Mouse (Mus musculus) embryonic facial prominence, embryonic 12.5 days (tissue): ENCODE data around the gene Smarcal1. TPM values are rescaled to one million over a fixed set of nuclear protein-coding genes. Genes with fewer than 3 reads are reported as not detected.

Experiments used
- ATAC-seq: fragments of 200-750 bp; cut with Nextera tagmentation; 2 replicates; pipeline ENCODE4 v1.8.0; 2017; ENCODE audit not compliant: insufficient number of reproducible peaks, insufficient read depth, low FRiP score, low TSS enrichment
- H3K27ac ChIP-seq: fragments of 300-500 bp; sonication (generic); 2 replicates; pipeline ENCODE4 v1.5.1; 2016; ENCODE audit warnings: mild to moderate bottlenecking
- H3K27me3 ChIP-seq: fragments of 300-500 bp; sonication (generic); 2 replicates; pipeline ENCODE4 v1.6.1; 2016; ENCODE audit warnings: mild to moderate bottlenecking, moderate library complexity
- H3K36me3 ChIP-seq: fragments of 300-500 bp; sonication (generic); 2 replicates; pipeline ENCODE4 v1.6.1; 2016; ENCODE audit warnings: mild to moderate bottlenecking
- H3K4me1 ChIP-seq: fragments of 300-500 bp; sonication (generic); 2 replicates; pipeline ENCODE4 v1.6.1; 2016
- H3K4me2 ChIP-seq: fragments of 300-500 bp; sonication (generic); replicated peaks from 2 replicates; pipeline ENCODE4 v1.6.1; 2016; ENCODE audit warnings: mild to moderate bottlenecking, moderate library complexity
- H3K4me3 ChIP-seq: fragments of 300-500 bp; sonication (generic); 2 replicates; pipeline ENCODE4 v1.5.1; 2016; ENCODE audit warnings: mild to moderate bottlenecking
- H3K9ac ChIP-seq: fragments of 300-500 bp; sonication (generic); 2 replicates; pipeline ENCODE4 v1.6.1; 2016; ENCODE audit warnings: mild to moderate bottlenecking, moderate library complexity
- H3K9me3 ChIP-seq: fragments of 300-500 bp; sonication (generic); 2 replicates; pipeline ENCODE4 v1.6.1; 2016; ENCODE audit warnings: mild to moderate bottlenecking, moderate library complexity
- WGBS: fragments of 180-500 bp; shearing (Covaris S2); methylation state at CpG from one replicate; pipeline ENCODE4 v1.1.7; 2016; 5-methylcytosine and 5-hydroxymethylcytosine counted together
- polyA plus RNA-seq: library from polyadenylated mRNA; unstranded; fragments of >200 nt; fragmentation: Nextera tagmentation; extraction: Ambion mirVana; gene quantifications from 2 replicates; pipeline ENCODE4 v1.2.1, GENCODE M21; 2016

Smarcal1 gene
- polyA plus RNA-seq, 1 experiment from 2014 or later: 32.6 TPM

DNA sequence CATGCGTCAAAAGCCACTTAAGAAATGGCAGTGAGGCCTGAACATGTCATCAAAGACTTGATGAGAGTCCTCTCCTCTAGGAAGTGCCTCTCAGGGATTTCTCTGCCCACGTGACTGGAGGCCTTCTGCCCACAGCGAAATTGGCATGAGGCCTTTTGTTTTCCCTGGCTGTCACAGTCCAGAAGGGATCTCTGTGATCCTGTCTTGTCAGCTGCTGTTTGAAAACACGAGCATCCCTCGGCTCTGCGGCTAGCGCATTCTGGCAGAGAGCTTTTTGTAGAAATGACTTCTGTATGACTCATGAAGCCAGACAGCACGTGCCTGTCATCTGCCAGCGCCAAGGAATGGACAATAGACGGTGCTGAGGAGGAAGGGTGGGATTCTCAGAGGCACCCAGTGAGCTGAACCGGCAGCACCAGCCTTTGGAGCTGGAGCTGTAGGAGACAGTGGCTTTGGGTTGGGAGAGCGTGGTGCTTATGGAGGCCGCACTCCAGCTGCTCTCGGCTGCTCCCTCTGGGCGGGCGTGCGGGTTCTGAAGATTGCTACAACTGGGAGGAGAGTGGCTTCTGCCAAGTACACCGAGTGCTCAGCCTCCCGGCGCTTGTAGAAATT, 10.4 kb downstream of the Smarcal1 start:
- Histone ChIP-seq H3K4me1 (no peaks in the 10 kb centered on the region), H3K9me3 (no peaks in the 10 kb centered on the region), H3K27me3 (no peaks in the 10 kb centered on the region), H3K9ac (no peak overlapping the region), H3K36me3 (peaks cover 74% of the 10 kb centered on the region), H3K4me3 (no peak overlapping the region), H3K27ac (no peak overlapping the region), H3K4me2 (no peak overlapping the region)
- 87% methylated on average over 20 of the region's 20 CpGs for WGBS
- ATAC-seq: no peak

DNA sequence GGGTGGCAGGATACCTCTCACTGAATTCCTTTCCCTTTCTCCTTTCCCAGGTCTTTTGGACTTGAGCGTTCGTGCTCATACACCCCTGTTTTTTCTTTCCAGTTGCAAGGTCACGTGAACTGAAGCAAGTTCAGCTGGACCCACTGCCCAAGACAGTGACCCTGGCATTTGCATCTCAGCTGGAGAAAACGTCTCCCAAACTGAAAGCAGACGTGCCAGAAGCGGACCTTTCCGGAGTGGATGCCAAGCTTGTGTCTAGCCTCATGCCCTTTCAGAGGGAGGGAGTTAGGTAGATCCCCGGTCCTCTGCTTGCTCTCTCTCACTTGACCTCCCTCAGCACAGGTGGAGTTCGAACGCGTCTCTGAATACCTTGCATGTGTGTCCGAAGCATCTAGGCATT, 12.6 kb downstream of the Smarcal1 start:
- Histone ChIP-seq H3K27me3 (no peaks in the 10 kb centered on the region), H3K4me3 (no peak overlapping the region), H3K27ac (no peak overlapping the region), H3K36me3 (peaks cover 76% of the 10 kb centered on the region), H3K4me1 (0 out of 2 replicates have a peak, but pooled peaks cover 5% of the 10 kb centered on the region), H3K9me3 (no peaks in the 10 kb centered on the region), H3K4me2 (no peak overlapping the region), H3K9ac (no peak overlapping the region)
- WGBS: 87% methylated on average over 12 of the region's 12 CpGs
- no peak for ATAC-seq

DNA sequence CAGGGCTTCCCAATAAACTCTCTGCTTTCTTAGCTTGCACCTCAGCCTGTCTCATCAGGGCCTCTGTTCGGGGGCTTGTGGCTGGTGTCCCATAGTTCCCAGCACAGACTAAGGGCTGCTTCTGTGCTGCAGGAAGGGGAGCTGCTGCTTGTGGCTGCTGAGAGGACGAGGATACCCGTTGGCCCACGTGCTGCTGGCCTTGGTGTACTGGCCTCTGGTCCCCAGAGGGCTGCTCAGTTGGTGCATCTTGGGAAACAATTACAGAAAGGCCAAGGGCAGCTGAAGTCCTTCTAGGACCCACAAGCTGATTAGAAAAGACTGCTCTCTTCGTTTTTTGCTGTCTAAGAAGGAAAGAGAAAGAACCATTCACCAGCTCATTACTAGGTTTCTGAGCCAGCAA, 13.2 kb downstream of the Smarcal1 start:
- Histone ChIP-seq H3K9me3 (no peaks in the 10 kb centered on the region), H3K9ac (no peak overlapping the region), H3K4me3 (no peak overlapping the region), H3K4me2 (no peak overlapping the region), H3K27me3 (no peaks in the 10 kb centered on the region), H3K4me1 (0 out of 2 replicates have a peak, but pooled peaks cover 5% of the 10 kb centered on the region), H3K27ac (no peak overlapping the region), H3K36me3 (peaks cover 76% of the 10 kb centered on the region)
- ATAC-seq: no peak
- 74% methylated on average over 5 of the region's 5 CpGs for WGBS

DNA sequence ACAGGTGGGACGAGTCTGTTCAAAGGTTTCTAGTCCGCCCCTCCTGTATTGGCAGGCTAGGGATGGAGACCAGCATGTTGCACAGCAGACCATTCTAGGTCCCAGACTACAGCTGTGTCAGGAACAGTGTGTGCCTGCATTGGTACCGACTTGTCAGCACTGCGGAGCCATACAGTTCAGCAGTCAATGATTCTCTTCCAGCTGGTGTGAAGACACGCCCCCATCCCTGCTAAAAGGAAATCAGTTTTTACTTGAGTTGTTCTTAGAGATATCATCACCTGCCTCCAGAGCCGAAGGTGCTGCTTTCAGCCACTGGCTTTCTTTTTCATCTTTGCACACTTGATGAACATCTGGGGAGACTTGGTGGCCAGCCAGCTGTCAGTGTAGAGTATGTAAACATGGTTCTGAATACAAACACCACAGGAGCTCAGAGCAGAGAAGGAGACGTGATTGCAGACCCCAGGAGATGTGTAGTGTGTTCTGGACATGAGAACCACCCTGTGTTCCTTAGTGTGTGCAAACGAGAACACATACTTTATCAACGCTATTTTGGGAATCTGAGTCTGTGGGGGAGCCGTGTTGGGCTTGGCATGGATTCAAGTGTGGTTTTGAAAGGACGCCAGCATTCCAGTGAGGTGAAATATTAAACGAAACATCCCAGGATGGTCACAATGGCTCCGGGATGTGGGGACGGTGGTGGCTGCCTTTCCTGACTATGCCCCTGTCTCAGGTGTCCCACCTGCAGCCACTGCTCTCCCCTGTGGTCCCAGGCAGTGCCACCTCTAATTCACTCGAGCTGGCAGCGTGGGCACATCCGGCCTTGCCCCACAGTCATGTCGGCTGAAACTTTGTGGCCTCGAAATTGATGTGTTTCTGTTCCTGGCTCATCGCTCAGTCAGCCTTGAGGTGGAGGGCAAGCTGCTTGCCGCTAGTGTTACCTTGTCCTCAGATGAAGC, 16.4 kb downstream of the Smarcal1 start:
- Histone ChIP-seq H3K36me3 (peaks cover 57% of the 10 kb centered on the region), H3K4me1 (0 out of 2 replicates have a peak, but pooled peaks cover 5% of the 10 kb centered on the region), H3K4me2 (no peak overlapping the region), H3K27ac (no peak overlapping the region), H3K4me3 (no peak overlapping the region), H3K27me3 (no peaks in the 10 kb centered on the region), H3K9ac (no peak overlapping the region), H3K9me3 (no peaks in the 10 kb centered on the region)
- ATAC-seq: no peak
- 69% methylated on average over 21 of the region's 21 CpGs for WGBS

DNA sequence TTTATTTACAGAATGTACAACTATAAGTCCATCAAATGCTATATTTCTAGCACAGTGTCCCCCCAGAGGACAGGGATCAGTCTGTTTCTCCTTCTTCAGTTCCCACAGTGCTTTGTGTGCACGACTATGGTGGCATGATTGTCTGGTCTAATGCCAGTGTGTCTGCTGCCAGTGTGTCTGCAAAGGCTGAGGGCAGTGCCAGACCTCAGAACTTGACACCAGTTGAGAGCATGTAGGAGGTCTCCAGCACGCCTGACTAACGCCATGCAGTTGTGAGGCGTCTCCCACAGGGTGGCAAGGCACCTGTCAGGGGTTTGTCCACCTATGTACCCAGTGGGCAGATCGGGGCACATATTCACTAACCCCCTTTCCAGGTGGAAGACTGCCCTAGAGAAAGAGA, 17.7 kb downstream of the Smarcal1 start:
- Histone ChIP-seq H3K9ac (no peak overlapping the region), H3K27me3 (no peaks in the 10 kb centered on the region), H3K4me2 (no peak overlapping the region), H3K4me1 (0 out of 2 replicates have a peak, but pooled peaks cover 5% of the 10 kb centered on the region), H3K36me3 (peaks cover 48% of the 10 kb centered on the region), H3K9me3 (no peaks in the 10 kb centered on the region), H3K27ac (no peak overlapping the region), H3K4me3 (no peak overlapping the region)
- ATAC-seq: no peak
- WGBS: 94% methylated on average over 5 of the region's 5 CpGs

DNA sequence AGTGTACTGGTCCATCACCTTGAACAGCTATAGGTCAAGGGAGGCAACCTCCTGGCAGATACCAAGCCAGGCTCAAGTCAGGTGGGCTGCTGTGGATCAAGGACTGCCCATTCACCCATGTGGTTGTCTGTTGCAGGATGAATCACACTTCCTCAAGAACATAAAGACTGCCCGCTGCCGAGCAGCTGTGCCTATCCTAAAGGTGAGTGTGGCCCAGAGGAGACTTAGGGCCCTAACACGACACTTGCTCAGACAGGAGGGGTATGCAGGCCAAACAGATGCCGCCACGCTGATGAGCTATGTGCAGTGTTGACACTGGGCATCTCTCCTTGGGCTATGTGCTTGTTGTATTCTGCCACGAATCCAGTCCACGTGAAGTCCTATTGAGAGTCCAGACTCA, 18.2 kb downstream of the Smarcal1 start:
- Histone ChIP-seq H3K36me3 (peaks cover 44% of the 10 kb centered on the region), H3K27me3 (no peaks in the 10 kb centered on the region), H3K9me3 (no peaks in the 10 kb centered on the region), H3K27ac (no peak overlapping the region), H3K4me3 (no peak overlapping the region), H3K4me1 (0 out of 2 replicates have a peak, but pooled peaks cover 5% of the 10 kb centered on the region), H3K9ac (no peak overlapping the region), H3K4me2 (no peak overlapping the region)
- ATAC-seq: no peak
- 93% methylated on average over 7 of the region's 7 CpGs for WGBS

DNA sequence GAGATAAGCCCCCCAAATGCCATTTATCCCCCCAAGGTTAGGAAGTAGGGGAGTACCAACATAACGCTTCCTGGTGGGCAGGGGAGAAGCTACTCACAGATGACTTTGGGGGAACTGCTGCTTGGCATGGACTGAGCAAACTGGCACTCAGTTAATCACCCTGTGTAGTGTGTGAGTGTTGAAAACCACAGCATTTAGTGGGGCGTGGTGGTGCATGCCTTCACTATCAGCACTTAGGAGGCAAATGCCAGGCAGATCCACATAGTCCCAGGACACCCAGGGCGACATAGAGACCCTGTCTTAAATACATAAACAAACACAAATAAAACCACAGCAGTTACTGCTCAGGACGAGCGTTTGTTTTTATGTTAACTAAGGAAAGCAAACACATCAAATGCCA, 19.1 kb downstream of the Smarcal1 start:
- H3K9me3 ChIP-seq: no peaks in the 10 kb centered on the region
- H3K36me3 ChIP-seq: peaks cover 39% of the 10 kb centered on the region
- WGBS: 74% methylated on average over 5 of the region's 5 CpGs
- H3K4me3 ChIP-seq: no peak overlapping the region
- no peak overlapping the region for H3K27ac ChIP-seq
- no peaks in the 10 kb centered on the region for H3K27me3 ChIP-seq
- ATAC-seq: no peak
- H3K9ac ChIP-seq: no peak overlapping the region
- H3K4me2 ChIP-seq: no peak overlapping the region
- H3K4me1 ChIP-seq: 0 out of 2 replicates have a peak, but pooled peaks cover 5% of the 10 kb centered on the region

DNA sequence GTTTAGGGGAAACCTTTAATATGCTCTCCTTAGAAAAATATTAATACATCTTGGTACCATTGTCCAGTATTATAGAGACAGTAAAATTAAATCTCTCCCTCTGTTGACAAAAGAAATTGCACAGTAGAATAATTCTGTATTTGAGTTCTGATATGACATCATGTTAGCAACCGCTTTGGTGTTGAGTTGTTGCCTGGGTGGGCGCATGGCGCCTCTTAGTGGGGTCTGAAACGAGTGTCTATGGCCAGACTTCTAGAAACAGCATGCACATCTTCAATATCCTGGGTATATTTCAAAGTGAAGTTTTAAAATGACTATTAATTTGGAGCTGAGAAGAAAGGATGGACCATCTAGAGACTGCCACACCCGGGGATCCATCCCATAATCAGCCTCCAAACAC, 19.8 kb downstream of the Smarcal1 start:
- WGBS: 89% methylated on average over 5 of the region's 5 CpGs
- H3K27me3 ChIP-seq: no peaks in the 10 kb centered on the region
- H3K36me3 ChIP-seq: peaks cover 34% of the 10 kb centered on the region
- no peaks in the 10 kb centered on the region for H3K9me3 ChIP-seq
- no peak overlapping the region for H3K4me3 ChIP-seq
- 0 out of 2 replicates have a peak, but pooled peaks cover 5% of the 10 kb centered on the region for H3K4me1 ChIP-seq
- no peak for ATAC-seq
- H3K4me2 ChIP-seq: no peak overlapping the region
- H3K9ac ChIP-seq: no peak overlapping the region
- H3K27ac ChIP-seq: no peak overlapping the region

DNA sequence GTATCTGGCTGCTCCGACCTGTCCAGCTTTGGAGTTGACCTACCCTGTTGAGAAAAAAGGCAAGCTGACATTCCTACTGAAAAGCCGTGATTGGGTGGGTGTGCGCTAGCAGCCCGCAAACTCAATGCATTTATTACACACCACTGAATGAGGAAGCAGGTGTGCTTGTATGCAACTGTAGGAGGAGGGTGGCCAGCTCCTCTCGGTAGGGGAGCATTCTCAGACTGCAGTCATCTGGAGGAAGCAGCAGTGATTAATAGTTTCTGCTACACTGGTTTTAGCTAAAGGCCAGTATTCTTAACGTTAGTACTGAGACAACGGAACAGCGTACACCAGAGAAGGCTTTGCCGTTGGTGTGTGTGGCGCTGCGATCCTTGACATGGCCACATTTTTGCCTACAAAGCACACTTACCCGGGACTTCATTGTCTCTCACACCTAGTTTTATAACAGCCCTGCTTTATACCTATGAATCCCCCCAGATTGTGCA, 23.2 kb downstream of the Smarcal1 start:
- WGBS: 84% methylated on average over 12 of the region's 12 CpGs
- ATAC-seq: no peak
- no peak overlapping the region for H3K4me2 ChIP-seq
- H3K4me1 ChIP-seq: no peaks in the 10 kb centered on the region
- H3K4me3 ChIP-seq: no peak overlapping the region
- H3K9ac ChIP-seq: no peak overlapping the region
- H3K27me3 ChIP-seq: no peaks in the 10 kb centered on the region
- no peak overlapping the region for H3K27ac ChIP-seq
- H3K9me3 ChIP-seq: no peaks in the 10 kb centered on the region
- peaks cover 44% of the 10 kb centered on the region for H3K36me3 ChIP-seq

DNA sequence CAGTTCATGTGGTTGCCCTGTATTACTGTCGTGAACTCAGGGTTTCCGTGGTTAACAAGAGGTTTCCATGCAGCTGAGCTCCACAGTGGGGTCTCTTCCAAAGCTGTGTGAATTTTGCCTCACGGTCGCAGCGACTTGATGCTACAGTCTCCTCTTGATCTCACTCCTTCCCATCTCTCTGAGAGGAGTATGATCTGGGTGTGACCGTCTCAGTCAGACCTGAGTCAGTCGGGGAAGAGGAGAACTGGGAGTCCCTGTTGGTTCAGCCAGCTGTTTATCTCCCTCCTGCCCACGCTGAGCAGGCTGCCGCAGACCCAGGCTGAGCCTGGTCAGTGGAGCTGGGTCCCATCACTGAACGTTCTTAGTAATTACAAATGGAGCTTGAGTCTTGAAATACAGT, 26.1 kb downstream of the Smarcal1 start:
- ATAC-seq: no peak
- Histone ChIP-seq H3K9me3 (no peaks in the 10 kb centered on the region), H3K4me2 (no peak overlapping the region), H3K27me3 (no peaks in the 10 kb centered on the region), H3K9ac (no peak overlapping the region), H3K4me1 (no peaks in the 10 kb centered on the region), H3K4me3 (no peak overlapping the region), H3K27ac (no peak overlapping the region), H3K36me3 (peaks cover 59% of the 10 kb centered on the region)
- WGBS: 87% methylated on average over 10 of the region's 10 CpGs

DNA sequence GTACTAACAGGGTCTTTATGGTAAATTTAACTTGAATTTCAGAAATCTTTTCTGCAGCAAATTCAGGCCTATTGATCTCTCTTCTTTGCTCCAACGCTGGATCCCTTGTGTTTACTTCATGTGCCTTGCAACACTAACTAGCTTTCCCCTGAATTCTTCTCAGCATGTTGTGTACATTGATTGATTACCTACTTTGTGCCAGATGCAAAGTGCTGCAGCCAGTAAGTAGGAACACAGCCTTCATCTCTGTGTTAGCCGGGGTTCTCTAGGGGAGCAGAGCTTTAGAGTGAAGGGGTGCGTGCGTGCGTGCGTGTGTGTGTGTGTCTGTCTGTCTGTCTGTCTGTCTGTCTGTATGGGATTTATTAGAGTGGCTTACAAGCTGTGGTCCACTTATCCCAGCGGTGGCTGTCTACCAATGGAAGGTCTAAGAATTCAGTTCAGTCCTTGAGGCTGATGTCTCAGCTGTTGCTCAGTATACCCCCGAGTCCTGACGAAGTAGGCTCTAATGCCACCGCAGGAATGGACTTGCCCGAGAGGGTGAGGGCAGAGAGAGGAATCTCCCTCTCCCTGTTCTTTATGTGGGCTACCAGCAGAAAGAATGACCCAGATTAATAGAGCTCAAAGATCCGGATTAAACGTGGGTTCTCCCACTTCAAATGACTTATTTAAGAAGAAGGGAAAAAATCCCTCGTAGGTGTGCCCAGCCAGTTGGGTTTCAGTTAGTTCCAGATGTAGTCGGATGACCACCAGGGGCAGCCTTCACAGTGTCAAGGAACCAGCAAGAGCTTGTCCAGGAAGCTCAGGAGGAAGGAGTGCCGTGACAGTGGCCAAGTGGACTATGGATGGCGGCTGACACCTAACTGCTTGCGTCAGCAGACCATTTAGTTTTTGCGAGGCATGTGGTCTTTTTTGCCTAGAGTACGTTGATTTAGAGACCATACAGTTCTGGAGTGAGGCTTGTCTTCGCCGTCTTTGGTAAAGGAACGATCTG, 27.1 kb downstream of the Smarcal1 start:
- no peaks in the 10 kb centered on the region for H3K27me3 ChIP-seq
- ATAC-seq: no peak
- no peak overlapping the region for H3K4me3 ChIP-seq
- H3K27ac ChIP-seq: no peak overlapping the region
- peaks cover 67% of the 10 kb centered on the region for H3K36me3 ChIP-seq
- no peaks in the 10 kb centered on the region for H3K9me3 ChIP-seq
- no peak overlapping the region for H3K9ac ChIP-seq
- no peak overlapping the region for H3K4me2 ChIP-seq
- WGBS: 87% methylated on average over 23 of the region's 23 CpGs
- no peaks in the 10 kb centered on the region for H3K4me1 ChIP-seq
